Comparison of ENCODE assay signal across 17 mouse cellular contexts in genomic region chr8:72066819-72067399, GRCm38 (mm10). TPM values are rescaled to one million over a fixed set of nuclear protein-coding genes. Genes with fewer than 3 reads are reported as not detected.
"Had no signal": no experiment of that assay in that cellular context is flagged by ENCODE, and none has a peak within 500 bp of the region (broad histone marks: within the 10 kb centered on the region; RNA-seq: fewer than 3 reads in every experiment).

No protein-coding gene starts in this region.

RNA-seq across cellular contexts. Expression of gene Olfr373, which starts 16.1 kb away (rescaled TPM):
- total RNA-seq: layer of hippocampus, postnatal 25 days; left cerebral cortex, adult 2 months; left cerebral cortex, postnatal 14 days had no signal
- polyA plus RNA-seq: kidney, embryonic 16.5 days; limb, embryonic 10.5 days; limb, embryonic 14.5 days; liver, embryonic 11.5 days; liver, embryonic 15.5 days; lung, embryonic 14.5 days; macrophage; midbrain, embryonic 14.5 days; neural tube, embryonic 13.5 days; testis, adult 2 months had no signal

RNA-seq across cellular contexts. Expression of gene Olfr372, which starts 25.9 kb away (rescaled TPM):
- total RNA-seq: layer of hippocampus, postnatal 25 days; left cerebral cortex, adult 2 months; left cerebral cortex, postnatal 14 days had no signal
- polyA plus RNA-seq: intestine, postnatal 0 days; kidney, embryonic 16.5 days; limb, embryonic 10.5 days; limb, embryonic 14.5 days; liver, embryonic 11.5 days; liver, embryonic 15.5 days; lung, embryonic 14.5 days; macrophage; midbrain, embryonic 10.5 days; midbrain, embryonic 14.5 days; neural tube, embryonic 13.5 days; stomach, embryonic 14.5 days; testis, adult 2 months; thymus, postnatal 0 days had no signal

RNA-seq across cellular contexts. Expression of gene Olfr374, which starts 39.9 kb away (rescaled TPM):
- total RNA-seq: layer of hippocampus, postnatal 25 days; left cerebral cortex, adult 2 months; left cerebral cortex, postnatal 14 days had no signal
- polyA plus RNA-seq: intestine, postnatal 0 days; kidney, embryonic 16.5 days; limb, embryonic 10.5 days; liver, embryonic 11.5 days; macrophage; midbrain, embryonic 10.5 days; midbrain, embryonic 14.5 days; neural tube, embryonic 13.5 days; testis, adult 2 months; thymus, postnatal 0 days had no signal

RNA-seq across cellular contexts. Expression of gene Cyp4f18, which starts 57.5 kb away (rescaled TPM):
- total RNA-seq: layer of hippocampus, postnatal 25 days; left cerebral cortex, adult 2 months; left cerebral cortex, postnatal 14 days had no signal
